Mouse (Mus musculus): ENCODE results near the gene Atf1. TPM values are rescaled to one million over a fixed set of nuclear protein-coding genes. Genes with fewer than 3 reads are reported as not detected.
"Not testable (repeated sequence)": the region's sequence is repeated elsewhere in the genome, so short reads cannot be mapped to it uniquely, and the experiment has no call there.

The Atf1 gene
- polyA plus RNA-seq, 1 experiment from 2014 or later = 42.2 TPM

DNA sequence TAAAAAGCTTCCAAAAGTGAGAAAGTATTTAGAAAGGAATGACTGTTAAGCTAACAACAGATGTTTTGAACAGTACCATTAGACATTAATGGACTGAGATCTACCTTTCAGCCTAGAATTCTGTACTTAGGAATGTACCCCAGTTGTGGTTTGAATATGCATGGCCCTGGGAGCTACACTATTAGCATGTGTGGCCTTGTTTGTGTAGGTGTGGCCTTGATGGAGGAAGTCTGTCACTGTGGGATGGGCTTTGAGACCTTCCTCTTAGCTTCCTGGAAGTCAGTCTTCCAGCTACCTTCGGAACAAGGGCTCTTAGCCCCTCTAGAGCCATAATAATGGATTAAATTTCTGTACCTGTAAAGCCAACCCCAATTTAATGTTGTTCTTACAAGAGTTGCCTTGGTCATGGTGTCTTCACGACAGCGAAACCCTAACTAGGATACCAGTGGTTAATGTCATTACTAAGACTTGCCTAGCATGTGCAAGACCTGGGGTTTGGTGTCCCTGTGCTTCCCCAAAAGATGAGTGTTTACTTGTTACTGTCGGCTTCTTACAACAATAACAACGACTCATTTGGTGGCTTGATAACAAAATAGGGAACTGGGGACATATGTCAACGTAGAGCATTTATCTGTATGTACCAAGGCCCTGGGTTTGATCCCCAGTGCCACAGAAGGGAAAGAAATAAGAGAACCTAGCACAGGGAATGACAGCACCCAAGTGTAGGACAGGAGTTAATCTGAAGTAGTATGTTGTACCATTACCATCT, 21.2 kb downstream of the Atf1 start:
- no peak for DNase-seq (ENCODE audit: low spot score)
- H3K4me1 ChIP-seq = no peaks in the 10 kb centered on the region
- H3K9me3 ChIP-seq = no peaks in the 10 kb centered on the region
- H3K27ac ChIP-seq (replicated peaks) = no peak overlapping the region
- H3K4me3 ChIP-seq = no peak overlapping the region
- WGBS = 93% methylated on average over 6 of the region's 6 CpGs
- no peaks in the 10 kb centered on the region for H3K27me3 ChIP-seq (replicated peaks; ENCODE audit: low read depth, poor library complexity, severe bottlenecking)
- peaks cover 100% of the 10 kb centered on the region for H3K36me3 ChIP-seq (replicated peaks)

GRCm38 (mm10) chr15:100251153-100251780, 23.6 kb downstream of the Atf1 start:
- Histone ChIP-seq H3K36me3 (replicated peaks) (peaks cover 100% of the 10 kb centered on the region), H3K9me3 (no peaks in the 10 kb centered on the region), H3K4me1 (no peaks in the 10 kb centered on the region), H3K27me3 (replicated peaks; ENCODE audit: low read depth, poor library complexity, severe bottlenecking) (no peaks in the 10 kb centered on the region), H3K27ac (replicated peaks) (no peak overlapping the region), H3K4me3 (no peak overlapping the region)
- WGBS = 94% methylated on average over 6 of the region's 6 CpGs
- DNase-seq (ENCODE audit: low spot score) = no peak

DNA sequence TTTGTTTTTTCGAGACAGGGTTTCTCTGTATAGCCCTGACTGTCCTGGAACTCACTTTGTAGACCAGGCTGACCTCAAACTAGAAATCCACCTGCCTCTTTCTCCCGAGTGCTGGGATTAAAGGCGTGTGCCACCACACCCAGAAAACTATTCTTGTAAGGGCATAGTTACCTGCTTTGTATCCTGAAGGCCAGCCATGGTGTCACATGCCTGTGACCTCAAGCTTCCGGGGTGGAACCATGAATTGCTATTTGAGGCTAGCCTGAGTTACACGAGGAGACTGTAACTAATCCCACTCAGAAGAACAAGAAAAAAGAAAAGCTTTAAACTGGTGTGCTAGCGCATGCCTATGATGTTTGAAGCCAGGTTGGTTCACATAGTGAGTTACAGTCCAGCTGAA, 28.8 kb downstream of the Atf1 start:
- DNase-seq (ENCODE audit: low spot score) = no peak
- Histone ChIP-seq H3K27me3 (replicated peaks; ENCODE audit: low read depth, poor library complexity, severe bottlenecking) (no peaks in the 10 kb centered on the region), H3K4me1 (no peaks in the 10 kb centered on the region), H3K4me3 (no peak overlapping the region), H3K36me3 (replicated peaks) (peaks cover 95% of the 10 kb centered on the region), H3K9me3 (no peaks in the 10 kb centered on the region), H3K27ac (replicated peaks) (no peak overlapping the region)
- WGBS = 90% methylated on average over 6 of the region's 6 CpGs

DNA sequence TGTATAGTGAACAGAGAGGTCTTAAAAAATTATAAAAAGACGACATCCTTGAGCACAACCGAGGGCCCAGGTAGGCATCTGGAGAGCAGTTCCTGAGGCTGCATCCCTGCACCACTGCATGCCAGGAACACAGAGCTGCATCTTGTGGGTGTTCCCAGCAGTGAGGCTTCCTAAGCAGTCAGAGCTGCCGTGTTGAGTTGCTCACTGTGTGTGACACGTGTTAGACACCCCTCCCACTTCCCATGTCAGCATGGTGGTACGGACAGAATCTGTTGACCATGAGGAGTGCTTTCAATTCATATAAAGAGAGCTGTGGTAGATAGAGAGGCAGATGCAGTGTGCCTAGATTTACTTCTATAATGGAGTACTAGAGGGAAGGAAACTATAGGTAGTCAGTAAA, 29.7 kb downstream of the Atf1 start:
- WGBS = 89% methylated on average over 5 of the region's 5 CpGs
- DNase-seq (ENCODE audit: low spot score) = no peak
- Histone ChIP-seq H3K4me3 (no peak overlapping the region), H3K27me3 (replicated peaks; ENCODE audit: low read depth, poor library complexity, severe bottlenecking) (no peaks in the 10 kb centered on the region), H3K36me3 (replicated peaks) (peaks cover 95% of the 10 kb centered on the region), H3K27ac (replicated peaks) (no peak overlapping the region), H3K4me1 (no peaks in the 10 kb centered on the region), H3K9me3 (no peaks in the 10 kb centered on the region)

- no peaks in the 10 kb centered on the region for H3K27me3 ChIP-seq (replicated peaks; ENCODE audit: low read depth, poor library complexity, severe bottlenecking)
- WGBS = 94% methylated on average over 7 of the region's 7 CpGs
- H3K4me1 ChIP-seq = no peaks in the 10 kb centered on the region
- H3K36me3 ChIP-seq (replicated peaks) = peaks cover 82% of the 10 kb centered on the region
- H3K9me3 ChIP-seq = no peaks in the 10 kb centered on the region
- no peak overlapping the region for H3K4me3 ChIP-seq
- no peak overlapping the region for H3K27ac ChIP-seq (replicated peaks)
- no peak for DNase-seq (ENCODE audit: low spot score)
Measured at GRCm38 (mm10) chr15:100258646-100259425, 31.2 kb downstream of the Atf1 start.

- H3K36me3 ChIP-seq (replicated peaks) = peaks cover 67% of the 10 kb centered on the region
- H3K27me3 ChIP-seq (replicated peaks; ENCODE audit: low read depth, poor library complexity, severe bottlenecking); DNase-seq (ENCODE audit: low spot score); H3K4me3 ChIP-seq; H3K9me3 ChIP-seq; H3K27ac ChIP-seq (replicated peaks); H3K4me1 ChIP-seq: not testable (repeated sequence)
- WGBS = 90% methylated on average over 7 of the region's 7 CpGs
Measured at GRCm38 (mm10) chr15:100260351-100260750, 32.7 kb downstream of the Atf1 start.

DNA sequence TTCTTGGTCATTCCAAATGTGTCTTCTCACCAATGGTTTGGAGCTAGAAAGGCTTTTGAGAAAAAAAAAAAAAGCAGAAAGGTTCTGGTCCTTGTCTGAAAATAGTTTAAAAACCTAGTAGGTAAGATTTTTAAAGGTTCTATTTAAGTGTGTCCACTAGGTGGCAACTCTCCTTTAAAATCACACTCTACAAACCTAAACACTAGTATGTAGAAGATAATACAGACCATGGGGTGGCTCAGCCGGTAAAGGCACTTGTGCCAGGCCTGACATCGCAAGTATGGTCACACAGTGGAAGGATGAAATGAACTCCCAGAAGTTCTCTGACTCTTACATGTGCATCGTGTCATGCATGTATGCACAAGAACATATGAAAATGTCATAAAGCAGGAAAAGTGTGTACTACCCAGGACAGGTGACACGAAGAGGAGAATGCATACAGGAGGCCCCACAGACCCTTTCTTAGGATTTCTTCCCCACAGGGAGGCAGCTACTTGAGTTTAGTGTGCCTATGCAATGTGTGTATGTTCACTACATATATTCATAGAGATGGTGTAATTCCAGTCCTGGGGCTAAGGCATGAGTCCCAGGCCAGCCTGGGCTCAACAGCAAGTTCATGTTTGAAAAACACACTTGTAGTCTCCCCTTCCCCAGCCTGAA, 35.8 kb downstream of the Atf1 start:
- Histone ChIP-seq H3K4me3 (no peak overlapping the region), H3K9me3 (no peaks in the 10 kb centered on the region), H3K27ac (replicated peaks) (no peak overlapping the region), H3K36me3 (replicated peaks) (peaks cover 37% of the 10 kb centered on the region), H3K27me3 (replicated peaks; ENCODE audit: low read depth, poor library complexity, severe bottlenecking) (no peaks in the 10 kb centered on the region), H3K4me1 (no peaks in the 10 kb centered on the region)
- WGBS = 20% methylated on average over 4 of the region's 4 CpGs
- DNase-seq (ENCODE audit: low spot score) = no peak

DNA sequence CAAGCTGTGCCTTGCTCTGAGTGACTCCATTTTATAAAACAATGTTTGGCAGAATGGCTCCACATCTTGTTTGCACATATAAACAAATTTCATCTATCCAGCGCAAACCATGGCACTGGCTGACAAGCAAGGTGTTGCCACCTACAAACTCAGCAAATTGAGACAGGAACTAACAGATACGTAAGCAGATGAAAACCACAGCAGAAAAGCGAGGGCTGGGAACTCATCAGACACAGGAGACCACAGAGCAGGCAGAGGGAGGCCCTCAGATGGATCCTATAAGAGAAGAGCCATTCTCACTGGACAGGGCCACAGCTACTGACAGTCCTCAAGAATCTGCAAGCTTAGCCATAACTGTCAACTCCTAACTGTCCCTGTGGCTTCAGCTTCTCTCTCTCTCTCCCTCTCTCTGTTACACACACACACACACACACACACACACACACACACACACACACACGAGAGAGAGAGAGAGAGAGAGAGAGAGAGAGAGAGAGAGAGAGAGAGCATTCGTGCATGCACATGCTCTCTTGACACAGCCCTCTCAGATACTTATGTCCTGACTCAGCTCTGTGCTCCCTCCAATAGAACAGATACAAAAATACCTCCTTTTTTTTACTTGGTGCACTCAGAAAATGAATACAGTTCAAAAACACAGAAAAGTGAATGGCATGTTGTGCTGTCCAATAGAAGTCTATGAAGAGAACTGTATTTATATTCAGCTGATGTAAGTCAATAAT, 38.1 kb downstream of the Atf1 start:
- WGBS = 84% methylated on average over 4 of the region's 5 CpGs
- Histone ChIP-seq H3K4me3 (no peak overlapping the region), H3K27ac (replicated peaks) (no peak overlapping the region), H3K36me3 (replicated peaks) (peaks cover 16% of the 10 kb centered on the region), H3K4me1 (no peaks in the 10 kb centered on the region), H3K27me3 (replicated peaks; ENCODE audit: low read depth, poor library complexity, severe bottlenecking) (peaks cover 20% of the 10 kb centered on the region), H3K9me3 (no peaks in the 10 kb centered on the region)
- DNase-seq (ENCODE audit: low spot score) = no peak

- peaks cover 27% of the 10 kb centered on the region for H3K27me3 ChIP-seq (replicated peaks; ENCODE audit: low read depth, poor library complexity, severe bottlenecking)
- no peak overlapping the region for H3K4me3 ChIP-seq
Measured at GRCm38 (mm10) chr15:100268916-100269315, 41.3 kb downstream of the Atf1 start.

GRCm38 (mm10) chr15:100269776-100270175, 42.2 kb downstream of the Atf1 start:
- Histone ChIP-seq H3K9me3 (peaks cover 9% of the 10 kb centered on the region), H3K4me3 (no peak overlapping the region), H3K27me3 (replicated peaks; ENCODE audit: low read depth, poor library complexity, severe bottlenecking) (peaks cover 27% of the 10 kb centered on the region), H3K36me3 (replicated peaks) (no peaks in the 10 kb centered on the region), H3K27ac (replicated peaks) (no peak overlapping the region), H3K4me1 (no peaks in the 10 kb centered on the region)
- WGBS = 13% methylated on average over 9 of the region's 9 CpGs
- DNase-seq (ENCODE audit: low spot score) = peak; percentile 11

More at GRCm38 (mm10) chr15:100268916-100269315, 41.3 kb downstream of the Atf1 start:
- Histone ChIP-seq H3K9me3 (peaks cover 9% of the 10 kb centered on the region), H3K36me3 (replicated peaks) (no peaks in the 10 kb centered on the region), H3K27ac (replicated peaks) (no peak overlapping the region), H3K4me1 (no peaks in the 10 kb centered on the region)
- DNase-seq (ENCODE audit: low spot score) = no peak
- WGBS = 76% methylated on average over 2 of the region's 2 CpGs

GRCm38 (mm10) chr15:100270609-100271008, 43.0 kb downstream of the Atf1 start:
- H3K4me3 ChIP-seq; DNase-seq (ENCODE audit: low spot score); H3K36me3 ChIP-seq (replicated peaks); H3K27ac ChIP-seq (replicated peaks); H3K9me3 ChIP-seq; H3K4me1 ChIP-seq: not testable (repeated sequence)
- H3K27me3 ChIP-seq (replicated peaks; ENCODE audit: low read depth, poor library complexity, severe bottlenecking) = peaks cover 27% of the 10 kb centered on the region
- 21% methylated on average over 7 of the region's 7 CpGs for WGBS

DNA sequence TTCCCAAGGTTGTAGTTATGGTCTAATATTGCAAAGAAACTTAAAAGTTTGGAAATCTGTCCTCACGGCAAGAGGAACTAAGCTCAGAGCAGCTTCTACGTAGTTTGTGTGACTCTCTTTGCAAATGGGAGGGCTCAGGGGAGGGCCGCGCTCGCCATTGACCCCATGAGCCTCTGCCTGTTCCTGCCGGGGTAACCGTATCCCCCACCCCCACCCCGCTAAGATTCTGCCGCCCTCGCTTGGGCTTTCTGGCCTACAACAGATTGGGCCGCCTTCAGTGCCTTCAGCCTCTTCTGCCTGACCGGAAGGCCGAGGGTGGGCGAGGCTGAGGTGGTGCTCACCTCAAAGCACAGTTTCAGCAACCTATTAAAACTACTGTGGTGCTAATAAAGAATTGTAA, 43.8 kb downstream of the Atf1 start:
- WGBS = 62% methylated on average over 14 of the region's 14 CpGs
- no peaks in the 10 kb centered on the region for H3K4me1 ChIP-seq
- H3K36me3 ChIP-seq (replicated peaks) = no peaks in the 10 kb centered on the region
- H3K9me3 ChIP-seq = peaks cover 9% of the 10 kb centered on the region
- H3K27ac ChIP-seq (replicated peaks) = no peak overlapping the region
- H3K4me3 ChIP-seq = no peak overlapping the region
- DNase-seq (ENCODE audit: low spot score) = no peak
- H3K27me3 ChIP-seq (replicated peaks; ENCODE audit: low read depth, poor library complexity, severe bottlenecking) = peaks cover 27% of the 10 kb centered on the region

Measured in embryonic facial prominence, embryonic 10.5 days (tissue).